Mouse (Mus musculus): ENCODE results near the gene Smco2.

DNA sequence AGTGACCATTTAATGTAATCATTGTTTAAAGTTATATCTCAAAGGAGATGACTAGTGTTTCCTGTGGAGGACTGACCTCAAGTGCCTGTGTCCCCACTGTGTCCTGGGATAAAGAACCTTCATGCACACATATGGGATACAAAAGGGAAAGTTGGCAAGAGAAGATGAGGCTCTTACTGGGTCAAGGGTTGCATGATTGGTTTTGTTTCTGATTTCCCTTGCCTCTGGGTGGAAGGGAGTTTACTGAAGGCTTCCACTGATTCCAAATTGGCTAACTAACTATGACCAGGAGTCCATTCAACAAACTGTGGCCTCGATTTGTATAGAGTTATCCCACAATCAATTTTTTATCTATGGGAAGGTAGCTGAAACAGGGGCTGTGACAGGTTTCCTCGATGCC is 53.7 kb downstream of the Smco2 start:
- TF ChIP-seq CTCF (IDR thresholded peaks at IDR 0.05; ENCODE audit: borderline replicate concordance, control insufficient read depth, extremely low read depth, insufficient read depth, low read length, poor library complexity) (no peak), POLR2A (IDR thresholded peaks at IDR 0.05; ENCODE audit: control insufficient read depth, extremely low read depth, insufficient read depth, low read length, poor library complexity) (no peak)

Data from thymus, adult 2 months (tissue).